Mouse (Mus musculus) urinary bladder, postnatal 0 days (tissue): ENCODE measurements around the gene Gm11111. TPM values are rescaled to one million over a fixed set of nuclear protein-coding genes. Genes with fewer than 3 reads are reported as not detected.

Experiments
- polyA plus RNA-seq: library from polyadenylated mRNA; unstranded; fragments of >200 nt; fragmentation: Nextera tagmentation; extraction: Ambion mirVana; gene quantifications from 2 replicates; pipeline ENCODE4 v1.2.1, GENCODE M21; 2015

The Gm11111 gene
- not detected in 2 replicates for polyA plus RNA-seq

DNA sequence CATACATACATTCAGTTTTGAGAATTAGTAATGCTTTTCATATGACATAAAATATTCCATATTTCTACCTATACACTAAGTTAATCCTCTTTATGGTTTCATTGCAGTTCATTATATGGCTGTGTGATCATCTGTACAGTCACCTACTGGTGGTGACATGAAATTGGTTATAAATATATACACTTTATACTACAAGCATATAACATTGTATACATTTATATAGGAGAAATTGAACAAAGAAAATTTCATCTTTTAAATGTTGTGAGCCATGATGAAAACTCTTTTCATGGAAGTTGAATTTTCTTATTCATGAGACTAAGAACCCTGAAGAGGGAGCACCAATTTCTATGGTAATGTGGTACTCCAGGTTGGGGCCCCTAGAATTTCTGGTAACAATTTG lies at the start of gene Gm11111:
Gene Gm11111 (plus strand): TSS at position 301 of the 400 bp plus-strand sequence.

Other genes with a start within 250 kb of the Gm11111 start
- 1.8 and 2.4 TPM in 2 replicates for gene Cfap299, start 223.4 kb upstream of the Gm11111 start, polyA plus RNA-seq